Mouse (Mus musculus) CD8-positive naive resting alpha-beta T cell, adult 2 months (primary cell): ENCODE data around the gene Atp23.

Source experiments
- DNase-seq, 2 experiments: peaks; one replicate each; pipeline ENCODE4 v3.0.0; 2022; ENCODE audit warnings: low read depth in 2 of 2, low spot score in 2 of 2

Atp23 gene

GRCm38 (mm10) chr10:126914288-126914687, 13.1 kb upstream of the Atp23 start:
- no peak for DNase-seq

DNA sequence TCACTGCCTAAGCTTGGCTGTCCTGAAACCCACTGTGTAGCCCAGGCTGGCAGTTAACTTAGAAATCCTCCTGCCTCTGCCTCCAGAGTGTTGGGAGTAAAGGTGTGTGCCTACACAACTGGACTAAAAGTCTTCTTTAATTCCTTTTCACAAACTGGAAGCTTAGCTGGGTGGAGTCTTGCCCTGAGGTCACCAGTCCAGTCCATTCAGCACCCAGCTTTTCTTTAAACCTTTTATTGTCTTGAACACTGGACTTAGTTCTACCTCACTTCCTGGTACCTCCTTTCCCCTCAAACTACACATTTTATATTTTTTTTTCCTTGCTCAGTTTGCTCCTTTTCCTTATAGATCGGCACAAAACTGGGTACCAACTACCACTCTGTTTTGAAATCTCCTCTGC, 10.3 kb upstream of the Atp23 start:
- no peak for DNase-seq

GRCm38 (mm10) chr10:126906811-126907210, 5.7 kb upstream of the Atp23 start:
- no peak for DNase-seq

GRCm38 (mm10) chr10:126905650-126906075, 4.5 kb upstream of the Atp23 start:
- DNase-seq: peak in 1 of 2 experiments; percentile 27

- DNase-seq: no peak
Measured at GRCm38 (mm10) chr10:126905086-126905485, 3.9 kb upstream of the Atp23 start.

- DNase-seq: no peak
Measured at GRCm38 (mm10) chr10:126904221-126904620, 3.1 kb upstream of the Atp23 start.

DNA sequence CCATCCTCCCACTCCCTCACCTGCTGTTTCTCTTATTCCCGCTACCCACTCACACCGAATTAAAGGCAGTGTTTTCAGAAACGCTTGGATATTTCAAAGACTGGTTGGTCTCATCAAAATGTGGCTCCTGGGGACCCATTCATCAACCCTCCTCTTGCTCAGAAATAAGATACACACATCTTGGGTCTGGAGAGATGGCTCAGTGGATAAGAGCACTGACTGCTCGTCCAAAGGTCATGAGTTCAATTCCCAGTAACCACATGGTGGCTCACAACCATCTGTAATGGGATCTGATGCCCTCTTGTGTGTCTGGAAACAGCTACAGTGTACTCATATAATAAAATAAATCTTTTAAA, 311 bp upstream of the Atp23 start:
- DNase-seq: no peak

DNA sequence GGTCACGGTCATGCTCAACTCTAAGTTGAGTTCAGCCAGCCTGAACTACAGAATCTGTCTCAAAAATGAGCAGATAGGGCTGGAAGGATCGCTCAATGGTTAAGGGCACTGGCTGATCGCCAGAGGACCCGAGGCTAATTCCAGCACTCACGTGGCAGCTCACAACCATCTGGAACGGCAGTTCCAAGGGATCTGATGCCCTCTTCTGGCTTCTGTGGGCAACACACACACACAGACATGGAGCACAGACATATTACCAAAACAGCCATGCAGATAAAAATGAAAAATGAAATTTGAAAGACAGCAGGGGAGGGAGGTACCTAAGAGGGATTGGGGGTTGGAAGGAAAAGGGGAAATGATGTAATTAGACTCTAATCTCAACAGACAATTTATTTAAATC, 5.3 kb downstream of the Atp23 start:
- no peak for DNase-seq

DNA sequence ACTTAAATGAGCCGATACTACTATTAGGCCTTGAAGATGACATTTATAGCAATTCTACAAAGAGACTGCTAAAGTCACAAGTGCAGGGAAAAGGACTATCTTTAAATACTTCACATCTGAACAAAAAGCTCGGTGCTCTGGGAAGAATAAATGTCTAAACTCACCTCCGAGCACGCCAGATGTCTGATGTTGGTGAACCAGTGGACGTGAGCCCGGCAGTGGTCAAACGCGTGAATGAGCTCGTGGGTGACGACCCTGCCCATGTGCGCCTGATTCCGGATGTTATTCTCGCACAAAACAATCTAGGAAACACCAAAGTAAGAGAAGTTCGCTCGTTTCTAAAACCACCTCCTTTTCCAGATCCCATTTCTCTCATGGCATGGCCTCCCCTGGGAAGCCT, 7.1 kb downstream of the Atp23 start:
- no peak for DNase-seq

DNA sequence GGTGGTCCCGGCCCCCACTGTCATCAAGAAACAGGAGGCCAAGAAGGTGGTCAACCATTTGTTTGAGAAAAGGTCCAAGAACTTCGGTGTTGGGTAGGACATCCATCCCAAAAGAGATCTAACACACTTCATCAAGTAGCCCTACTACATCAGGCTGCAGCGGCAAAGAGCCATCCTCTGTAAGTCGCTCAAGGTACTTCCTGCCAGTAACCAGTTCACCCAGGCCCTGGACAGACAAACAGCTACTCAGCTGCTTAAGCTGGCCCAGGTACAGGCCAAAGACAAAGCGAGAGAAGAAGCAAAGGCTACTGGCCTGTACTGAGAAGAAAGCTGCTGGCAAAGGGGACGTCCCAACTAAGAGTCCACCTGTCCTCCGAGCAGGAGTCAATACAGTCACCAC, 8.0 kb downstream of the Atp23 start:
- DNase-seq: no peak

GRCm38 (mm10) chr10:126873755-126874154, 27.4 kb downstream of the Atp23 start:
- DNase-seq: no peak

DNA sequence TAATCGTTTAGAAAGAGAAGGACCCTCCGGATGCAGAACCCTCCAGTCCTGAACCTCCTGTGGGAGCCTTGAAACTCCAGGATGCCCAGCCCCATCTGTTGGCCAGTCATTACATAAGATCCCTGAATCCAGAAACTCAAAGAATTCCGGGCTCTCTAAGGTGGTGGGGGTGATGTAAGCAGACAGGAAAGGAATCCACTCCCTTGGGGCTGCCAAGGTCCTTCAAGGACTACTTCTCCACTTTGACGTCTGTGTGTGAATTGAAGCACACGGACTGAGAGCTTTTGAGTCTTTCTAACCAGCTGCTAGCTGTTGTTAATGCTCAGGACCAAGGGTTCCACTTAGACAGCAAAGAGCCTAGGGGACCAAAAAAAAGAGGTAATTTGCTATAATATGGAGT, 28.9 kb downstream of the Atp23 start:
- no peak for DNase-seq

DNA sequence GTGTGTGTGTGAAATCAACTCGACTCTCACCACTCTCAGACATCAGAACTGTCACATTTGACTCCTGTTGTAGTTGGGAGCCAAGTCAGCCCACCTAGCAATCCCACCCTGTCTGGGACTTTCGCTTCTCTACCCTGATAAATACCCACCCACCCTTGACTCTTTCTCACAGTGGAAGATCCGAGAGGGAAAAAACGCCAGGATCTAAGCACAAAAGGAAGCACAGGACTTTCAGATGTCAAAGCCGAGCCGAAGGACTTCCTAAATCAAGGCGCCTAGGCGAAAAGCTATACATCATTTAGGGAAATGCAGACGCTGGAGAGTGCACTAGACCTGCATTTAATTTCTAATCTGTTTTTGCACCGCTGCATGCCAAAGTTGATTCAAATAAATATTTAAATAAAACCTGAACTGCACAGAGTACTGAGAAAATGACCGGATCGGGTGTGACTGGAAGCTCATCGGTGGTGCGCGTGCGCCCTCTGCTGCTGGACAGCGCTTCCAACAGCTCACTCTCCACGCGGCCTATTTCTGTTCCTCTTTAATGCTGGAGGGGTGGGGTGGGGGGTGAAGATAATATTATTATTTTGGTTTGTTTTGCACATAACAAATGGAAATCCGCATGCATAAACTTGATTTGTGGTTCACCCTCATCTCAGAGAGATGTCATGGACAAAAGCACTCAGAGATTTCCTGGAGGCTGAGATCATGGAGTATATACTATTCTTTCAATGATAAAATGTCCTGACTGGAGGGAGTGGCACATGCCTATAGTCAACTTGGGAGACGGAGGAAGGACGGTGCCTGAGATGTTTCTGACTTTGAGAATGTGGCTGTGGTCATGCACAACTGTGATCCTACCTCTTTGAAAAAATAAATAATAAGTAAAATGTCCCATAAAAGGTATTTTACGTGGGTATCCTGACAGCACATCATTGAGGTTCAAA, 31.5 kb downstream of the Atp23 start:
- peak; percentile 15 to 27 for DNase-seq

DNA sequence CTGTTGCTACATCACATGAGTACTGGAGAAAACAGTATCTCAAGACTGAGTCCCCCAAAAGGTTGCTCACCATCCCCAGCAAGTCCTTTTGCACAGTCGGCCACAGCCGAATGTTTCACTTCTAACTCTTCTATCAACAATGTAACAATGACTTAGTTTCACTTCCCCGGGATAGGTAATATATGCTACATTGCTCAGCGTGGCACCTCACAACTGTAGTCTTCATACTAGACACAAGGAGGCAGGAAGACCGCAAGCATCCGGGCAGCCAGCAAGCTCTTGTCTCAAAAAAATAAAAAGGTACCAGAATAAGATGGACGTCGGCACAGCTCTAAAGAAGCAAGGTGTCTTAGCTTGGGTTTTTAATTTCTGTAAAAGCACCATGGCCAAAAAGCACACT, 35.9 kb downstream of the Atp23 start:
- DNase-seq: no peak

- DNase-seq: no peak
Measured at GRCm38 (mm10) chr10:126862193-126862592, 39.0 kb downstream of the Atp23 start.

GRCm38 (mm10) chr10:126853286-126853685, 47.9 kb downstream of the Atp23 start:
- DNase-seq: no peak

DNA sequence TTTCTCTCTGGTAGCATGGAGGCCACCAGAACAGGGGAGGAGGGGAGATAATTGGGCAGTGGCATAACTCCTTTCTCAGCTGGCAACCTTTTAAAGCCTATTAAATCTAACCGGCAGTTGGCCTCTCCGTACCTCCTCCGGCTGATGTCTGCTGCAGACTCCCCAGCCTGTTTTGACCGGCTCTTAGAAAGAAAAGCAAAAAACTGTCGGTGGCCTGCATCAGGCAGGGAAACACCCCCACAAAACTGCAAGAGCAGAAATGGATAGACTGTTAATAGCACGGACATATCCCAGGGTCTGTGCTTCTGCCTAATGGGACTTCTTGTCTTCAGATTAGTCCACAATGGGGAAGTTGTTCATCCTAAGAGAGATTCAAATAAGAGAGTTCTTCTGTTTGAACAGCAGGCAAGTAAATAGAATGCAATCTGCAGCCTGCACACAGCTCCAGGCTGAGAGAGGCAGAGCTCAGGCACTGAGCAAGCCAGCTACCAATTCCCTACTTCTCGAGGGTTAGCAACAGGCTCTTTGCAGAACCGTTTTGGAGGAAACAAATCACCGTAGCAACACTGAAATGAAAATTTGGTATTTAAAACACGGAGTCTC, 55.7 kb downstream of the Atp23 start:
- DNase-seq: no peak

- DNase-seq: no peak
Measured at GRCm38 (mm10) chr10:126844689-126845088, 56.5 kb downstream of the Atp23 start.

GRCm38 (mm10) chr10:126840266-126840665, 60.9 kb downstream of the Atp23 start:
- DNase-seq: no peak

- DNase-seq: no peak
Measured at GRCm38 (mm10) chr10:126833006-126833405, 68.1 kb downstream of the Atp23 start.

DNA sequence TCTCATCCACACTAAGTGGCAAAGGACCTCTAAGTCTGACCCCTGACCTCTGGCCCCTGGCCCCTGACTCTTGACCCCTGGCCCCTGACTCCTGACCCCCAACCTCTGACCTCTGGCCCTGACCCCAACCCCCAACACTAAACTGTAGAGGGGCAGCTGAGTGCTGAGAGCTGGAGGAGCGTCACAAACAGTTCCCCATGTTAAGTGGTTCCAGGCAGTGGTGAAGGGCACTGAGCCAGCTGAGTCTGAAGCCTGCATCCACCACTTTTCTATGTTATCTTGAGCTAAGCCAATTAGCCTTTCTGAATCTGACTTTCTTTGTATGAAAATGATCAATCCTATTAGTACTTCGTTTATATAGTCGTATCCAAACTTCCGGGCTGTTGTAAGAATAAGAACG, 69.8 kb downstream of the Atp23 start:
- DNase-seq: no peak

- no peak for DNase-seq
Measured at GRCm38 (mm10) chr10:126828618-126829017, 72.5 kb downstream of the Atp23 start.
